Mouse (Mus musculus) mouse embryonic stem cell (cell line): ENCODE data around the gene AA467197.

Source experiments
- in situ Hi-C, 2 experiments: fragments of 300-500 bp; cut with MboI; formaldehyde crosslinking; loops; 1 replicate in 1 of 2; 3 replicates in 1 of 2; pipeline ENCODE4 v1.14.3; 2019 to 2020; ENCODE audit warnings: low sequenced_read_pairs in 2 of 2, low pct_unique_long_range_greater_than_20kb in 1 of 2, mixed read lengths in 1 of 2; ENCODE audit not compliant: unreplicated experiment in 1 of 2

Gene AA467197

GRCm38 (mm10) chr2:122630465-122631225 is 6.1 kb upstream of the AA467197 start:
- in situ Hi-C loops, result loop anchor here in 1 of 2 experiments (10.0 kb wide), 1 partner anchor 124 kb away; no protein-coding TSS in a partner anchor

- in situ Hi-C loops, result loop anchor here in 1 of 2 experiments (10.0 kb wide), 1 partner anchor 123 kb away; no protein-coding TSS in a partner anchor
Observed at GRCm38 (mm10) chr2:122631226-122631801, 5.5 kb upstream of the AA467197 start.

GRCm38 (mm10) chr2:122637526-122637997 is 776 bp downstream of the AA467197 start:
- in situ Hi-C loops, result loop anchor here in 1 of 2 experiments (10.0 kb wide), 1 partner anchor 117 kb away; no protein-coding TSS in a partner anchor

GRCm38 (mm10) chr2:122638029-122638428 is 1.2 kb downstream of the AA467197 start:
- in situ Hi-C loops, result loop anchor here in 1 of 2 experiments (10.0 kb wide), 1 partner anchor 117 kb away; no protein-coding TSS in a partner anchor

GRCm38 (mm10) chr2:122638673-122639072 is 1.9 kb downstream of the AA467197 start:
- in situ Hi-C loops, result loop anchor here in 1 of 2 experiments (10.0 kb wide), 1 partner anchor 116 kb away; no protein-coding TSS in a partner anchor

- in situ Hi-C loops, result no loop called here
Observed at GRCm38 (mm10) chr2:122652096-122653084, 15.6 kb downstream of the AA467197 start.

GRCm38 (mm10) chr2:122656052-122656451 is 19.3 kb downstream of the AA467197 start:
- in situ Hi-C loops, result no loop called here

- in situ Hi-C loops, result no loop called here
Observed at GRCm38 (mm10) chr2:122656767-122657166, 20.0 kb downstream of the AA467197 start.

- in situ Hi-C loops, result no loop called here
Observed at GRCm38 (mm10) chr2:122657707-122658524, 21.1 kb downstream of the AA467197 start.

- in situ Hi-C loops, result no loop called here
Observed at GRCm38 (mm10) chr2:122659825-122660224, 23.0 kb downstream of the AA467197 start.

- in situ Hi-C loops, result no loop called here
Observed at GRCm38 (mm10) chr2:122665253-122665972, 28.6 kb downstream of the AA467197 start.

- in situ Hi-C loops, result no loop called here
Observed at GRCm38 (mm10) chr2:122665973-122666875, 29.4 kb downstream of the AA467197 start.

GRCm38 (mm10) chr2:122667856-122668255 is 31.1 kb downstream of the AA467197 start:
- in situ Hi-C loops, result no loop called here

- in situ Hi-C loops, result no loop called here
Observed at GRCm38 (mm10) chr2:122671714-122672113, 34.9 kb downstream of the AA467197 start.

GRCm38 (mm10) chr2:122672841-122673240 is 36.1 kb downstream of the AA467197 start:
- in situ Hi-C loops, result no loop called here

GRCm38 (mm10) chr2:122675126-122675525 is 38.3 kb downstream of the AA467197 start:
- in situ Hi-C loops, result no loop called here
